Mouse (Mus musculus): ENCODE results near the gene Dcpp1.

Gene Dcpp1

GRCm38 (mm10) chr17:23925090-23925493 is 44.4 kb downstream of the Dcpp1 start:
- peak; percentile 25 to 63 for DNase-seq (ENCODE audit: low spot score in 2 of 2)

GRCm38 (mm10) chr17:23931157-23931556 is 50.5 kb downstream of the Dcpp1 start:
- DNase-seq (ENCODE audit: low spot score in 2 of 2): no peak
